Mouse (Mus musculus) lung, postnatal 0 days (tissue): Measurements from ENCODE around the gene Plxdc1. TPM values are rescaled to one million over a fixed set of nuclear protein-coding genes. Genes with fewer than 3 reads are reported as not detected.

Experiments used
- ATAC-seq: fragments of 200-750 bp; cut with Nextera tagmentation; 2 replicates; pipeline ENCODE4 v1.8.0; 2017; ENCODE audit warnings: moderate library complexity
- DNase-seq: peaks from one replicate; pipeline ENCODE4 v3.0.0-alpha.2; 2016; ENCODE audit warnings: low spot score
- H3K27ac ChIP-seq: fragments of 300-500 bp; sonication (generic); 2 replicates; pipeline ENCODE4 v1.5.1; 2014; ENCODE audit warnings: antibody characterized with exemption, mild to moderate bottlenecking, low read length, mixed read lengths
- H3K27me3 ChIP-seq: fragments of 300-500 bp; sonication (generic); replicated peaks from 2 replicates; pipeline ENCODE4 v1.6.1; 2014; ENCODE audit warnings: low read length, mixed read lengths; ENCODE audit not compliant: insufficient read depth
- H3K36me3 ChIP-seq: fragments of 300-500 bp; sonication (generic); 2 replicates; pipeline ENCODE4 v1.6.1; 2014; ENCODE audit warnings: low read length, mixed read lengths; ENCODE audit not compliant: insufficient read depth
- H3K4me1 ChIP-seq: fragments of 300-500 bp; sonication (generic); 2 replicates; pipeline ENCODE4 v1.6.1; 2014; ENCODE audit warnings: antibody characterized with exemption, low read depth, low read length, mixed read lengths; ENCODE audit not compliant: insufficient read depth
- H3K4me2 ChIP-seq: fragments of 300-500 bp; sonication (generic); replicated peaks from 2 replicates; pipeline ENCODE4 v1.6.1; 2014; ENCODE audit warnings: low read depth, mild to moderate bottlenecking, low read length, moderate library complexity, mixed read lengths
- H3K4me3 ChIP-seq: fragments of 300-500 bp; sonication (generic); 2 replicates; pipeline ENCODE4 v1.5.1; 2014; ENCODE audit warnings: low read depth, low read length
- H3K9ac ChIP-seq: fragments of 300-500 bp; sonication (generic); replicated peaks from 2 replicates; pipeline ENCODE4 v1.6.1; 2014; ENCODE audit warnings: low read depth, mild to moderate bottlenecking
- H3K9me3 ChIP-seq: fragments of 300-500 bp; sonication (generic); 2 replicates; pipeline ENCODE4 v1.6.1; 2016; ENCODE audit warnings: low read length, mixed read lengths
- CTCF ChIP-seq: IDR thresholded peaks from 2 replicates; pipeline ENCODE4 v1.5.1; 2016; ENCODE audit warnings: antibody characterized with exemption, mild to moderate bottlenecking
- EP300 ChIP-seq: IDR thresholded peaks from 2 replicates; pipeline ENCODE4 v1.6.1; 2016; ENCODE audit warnings: antibody characterized with exemption, mild to moderate bottlenecking, control low read depth
- WGBS: fragments of 180-500 bp; shearing (Covaris S2); extraction: QIAGEN DNeasy Blood & Tissue Kit; methylation state at CpG from one replicate; pipeline ENCODE4 v1.1.7; 2014; 5-methylcytosine and 5-hydroxymethylcytosine counted together
- polyA plus RNA-seq: library from polyadenylated mRNA; unstranded; fragments of >200 nt; fragmentation: Nextera tagmentation; extraction: Ambion mirVana; gene quantifications from 2 replicates; pipeline ENCODE4 v1.2.1, GENCODE M21; 2015

The Plxdc1 gene
- polyA plus RNA-seq, 1 experiment from 2014 or later, result 1.7 TPM

- no peak for TF ChIP-seq CTCF
- no peak for TF ChIP-seq EP300
- Histone ChIP-seq H3K9ac (no peak overlapping the region), H3K9me3 (no peaks in the 10 kb centered on the region), H3K4me3 (no peak overlapping the region), H3K27me3 (no peaks in the 10 kb centered on the region), H3K36me3 (no peaks in the 10 kb centered on the region), H3K4me2 (no peak overlapping the region), H3K4me1 (peaks cover 8% of the 10 kb centered on the region), H3K27ac (no peak overlapping the region)
- ATAC-seq (no peak), DNase-seq (no peak)
- WGBS, result 60% methylated on average over 1 of the region's 1 CpGs
Measured at GRCm38 (mm10) chr11:97996691-97997090, 10.4 kb upstream of the Plxdc1 start.

- under 1% methylated on average over 26 of the region's 26 CpGs for WGBS
- DNase-seq (peak; percentile 67), ATAC-seq (peak; percentile 54)
Measured at GRCm38 (mm10) chr11:97995564-97996288, 9.5 kb upstream of the Plxdc1 start, which contains the start of gene Arl5c. Arl5c (minus strand) TSS chr11:97996181.

GRCm38 (mm10) chr11:97994539-97995100, 8.4 kb upstream of the Plxdc1 start:
- H3K27me3 ChIP-seq, result no peaks in the 10 kb centered on the region
- peak overlapping the region; percentile 78 for H3K4me2 ChIP-seq
- peaks cover 12% of the 10 kb centered on the region for H3K4me1 ChIP-seq
- 7% methylated on average over 13 of the region's 13 CpGs for WGBS
- DNase-seq (peak; percentile 86), ATAC-seq (peak; percentile 68)
- TF ChIP-seq EP300 (no peak), CTCF (peak; percentile 84)
- H3K4me3 ChIP-seq, result peak overlapping the region; percentile 41
- H3K9me3 ChIP-seq, result no peaks in the 10 kb centered on the region
- peak overlapping the region; percentile 43; the same call in 1 of the 2 replicates for H3K9ac ChIP-seq
- no peak overlapping the region for H3K27ac ChIP-seq
- no peaks in the 10 kb centered on the region for H3K36me3 ChIP-seq

More at GRCm38 (mm10) chr11:97995564-97996288, 9.5 kb upstream of the Plxdc1 start, which contains the start of gene Arl5c:
- H3K4me2 ChIP-seq, result peak within 1 kb of the TSS; percentile 78
- H3K27ac ChIP-seq, result 0 out of 2 replicates have a peak within 1 kb of the TSS, but pooled peaks have one; percentile 21
- no peak for TF ChIP-seq EP300
- TF ChIP-seq CTCF, result peak; percentile 55
- no peaks in the 10 kb centered on the region for H3K27me3 ChIP-seq
- no peaks in the 10 kb centered on the region for H3K9me3 ChIP-seq
- H3K36me3 ChIP-seq, result no peaks in the 10 kb centered on the region
- H3K4me3 ChIP-seq, result peak within 1 kb of the TSS; percentile 41
- peaks cover 8% of the 10 kb centered on the region for H3K4me1 ChIP-seq
- H3K9ac ChIP-seq, result peak within 1 kb of the TSS; percentile 43

GRCm38 (mm10) chr11:97988530-97989096, 2.4 kb upstream of the Plxdc1 start:
- no peaks in the 10 kb centered on the region for H3K36me3 ChIP-seq
- peak overlapping the region; percentile 67 for H3K4me2 ChIP-seq
- under 1% methylated on average over 26 of the region's 26 CpGs for WGBS
- peaks cover 6% of the 10 kb centered on the region; the same call in 1 of the 2 replicates for H3K4me1 ChIP-seq
- ATAC-seq (peak; percentile 81), DNase-seq (peak; percentile 89)
- H3K27ac ChIP-seq, result peak overlapping the region; percentile 86
- H3K4me3 ChIP-seq, result peak overlapping the region; percentile 91
- TF ChIP-seq EP300 (no peak), CTCF (0 out of 2 replicates have a peak, but pooled peaks have one; percentile 11)
- peaks cover 8% of the 10 kb centered on the region for H3K27me3 ChIP-seq
- no peaks in the 10 kb centered on the region for H3K9me3 ChIP-seq
- H3K9ac ChIP-seq, result peak overlapping the region; percentile 79

GRCm38 (mm10) chr11:97987551-97988526, 1.6 kb upstream of the Plxdc1 start:
- H3K4me2 ChIP-seq, result peak overlapping the region; percentile 67
- peaks cover 8% of the 10 kb centered on the region for H3K27me3 ChIP-seq
- H3K27ac ChIP-seq, result peak overlapping the region; percentile 86
- WGBS, result under 1% methylated on average over 42 of the region's 42 CpGs
- no peaks in the 10 kb centered on the region for H3K36me3 ChIP-seq
- DNase-seq, result peak; percentile 97
- H3K4me3 ChIP-seq, result peak overlapping the region; percentile 91
- peak; percentile 85 for ATAC-seq
- TF ChIP-seq EP300 (peak; percentile 58; the same call in 1 of the 2 replicates), CTCF (peak; percentile 91)
- peaks cover 6% of the 10 kb centered on the region; the same call in 1 of the 2 replicates for H3K4me1 ChIP-seq
- no peaks in the 10 kb centered on the region for H3K9me3 ChIP-seq
- peak overlapping the region; percentile 79 for H3K9ac ChIP-seq
